Mouse (Mus musculus) monocyte, adult 2 months (primary cell): ENCODE results near the gene Vmn2r9.
"Not testable (repeated sequence)": the region's sequence is repeated elsewhere in the genome, so short reads cannot be mapped to it uniquely, and the experiment has no call there.

Experiments
- DNase-seq, 2 experiments: peaks; one replicate each; pipeline ENCODE4 v3.0.0; 2022; ENCODE audit warnings: low spot score in 2 of 2, low read depth in 1 of 2

The Vmn2r9 gene

DNA sequence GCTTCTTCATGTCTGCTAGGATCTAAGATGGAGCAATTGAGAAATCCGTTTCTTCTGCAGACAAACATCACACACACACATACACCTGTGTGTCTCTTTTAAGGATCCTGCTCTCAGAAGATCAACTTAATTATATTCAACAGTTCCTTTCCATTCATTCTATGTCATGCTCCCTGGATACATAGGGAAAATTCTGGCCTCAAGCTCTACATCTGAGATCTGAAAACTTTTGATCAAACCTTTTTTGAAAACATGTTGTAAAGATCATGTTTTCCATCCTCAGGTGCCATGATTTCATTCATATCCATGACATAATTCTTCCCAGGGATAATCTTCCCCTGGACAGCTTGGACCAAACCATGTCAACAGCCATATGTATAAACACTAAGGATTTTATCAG is at the start of gene Vmn2r9:
Gene Vmn2r9 (minus strand): TSS at position 101 of the 400 bp plus-strand sequence.
- DNase-seq, result not testable (repeated sequence)

DNA sequence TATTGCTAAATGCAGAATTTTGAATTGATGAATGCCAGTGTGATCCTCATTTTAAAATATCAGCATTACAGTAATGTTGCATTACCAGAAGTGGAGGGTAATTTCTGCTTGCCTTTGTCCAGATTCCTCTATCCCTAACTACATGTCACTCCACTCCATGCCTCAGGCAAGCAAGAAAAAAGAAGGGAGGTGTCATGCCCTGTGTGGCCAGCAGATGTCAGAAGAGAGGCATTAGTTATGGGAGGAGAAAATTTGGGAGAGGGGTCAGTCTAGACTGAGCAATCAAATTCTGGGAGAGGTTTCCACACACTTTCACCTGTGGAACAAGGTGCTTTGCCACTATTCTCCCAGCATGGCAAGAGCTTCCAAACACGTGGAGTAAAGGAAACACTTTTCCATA is 14.3 kb upstream of the Vmn2r9 start:
- not testable (repeated sequence) for DNase-seq

DNA sequence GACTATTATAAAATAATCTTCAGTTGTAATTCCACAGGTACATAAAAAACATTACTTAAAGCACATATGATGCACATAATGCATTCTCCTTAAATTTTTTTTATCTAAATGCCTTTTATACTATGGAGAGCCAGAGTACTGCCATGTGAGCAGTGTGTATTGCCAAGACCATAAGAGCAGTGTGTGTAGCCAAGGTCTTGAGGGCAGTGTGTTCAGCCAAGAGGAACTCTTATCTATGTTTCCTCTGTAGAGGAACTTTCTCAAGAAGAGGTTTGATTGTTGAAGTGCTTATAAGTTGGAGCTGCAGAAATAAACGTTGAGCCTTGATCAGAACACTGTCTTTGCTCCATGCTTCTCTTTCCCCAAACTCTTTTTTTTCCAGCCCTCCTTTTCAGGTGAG is 2.9 kb downstream of the Vmn2r9 start:
- DNase-seq, result no peak

- DNase-seq, result no peak
Observed at GRCm38 (mm10) chr5:108836156-108836555, 16.2 kb downstream of the Vmn2r9 start.

DNA sequence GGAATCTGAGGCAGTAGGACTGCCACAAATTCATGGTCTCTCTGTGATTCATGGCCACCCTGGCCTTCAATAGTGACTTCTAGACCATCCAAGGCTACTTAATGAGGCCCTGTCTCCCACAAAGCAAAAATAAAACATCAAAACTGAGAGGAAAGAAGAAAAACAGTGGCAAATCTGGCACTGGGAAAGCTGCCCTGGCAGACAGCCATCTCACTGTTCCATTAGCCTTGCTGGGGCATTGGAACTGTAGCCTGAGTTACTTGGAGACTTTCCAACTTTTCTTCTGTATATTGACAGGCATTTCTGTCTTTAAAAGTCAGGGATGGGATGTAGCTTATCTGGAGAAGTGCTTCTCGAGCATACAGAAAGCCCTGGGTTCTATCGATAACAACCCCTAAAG is 29.1 kb downstream of the Vmn2r9 start:
- DNase-seq, result no peak

- DNase-seq, result not testable (repeated sequence)
Observed at GRCm38 (mm10) chr5:108808750-108809149, 43.7 kb downstream of the Vmn2r9 start, which contains the start of gene Vmn2r8. Gene Vmn2r8, minus strand, starts transcription at chr5:108808850.

DNA sequence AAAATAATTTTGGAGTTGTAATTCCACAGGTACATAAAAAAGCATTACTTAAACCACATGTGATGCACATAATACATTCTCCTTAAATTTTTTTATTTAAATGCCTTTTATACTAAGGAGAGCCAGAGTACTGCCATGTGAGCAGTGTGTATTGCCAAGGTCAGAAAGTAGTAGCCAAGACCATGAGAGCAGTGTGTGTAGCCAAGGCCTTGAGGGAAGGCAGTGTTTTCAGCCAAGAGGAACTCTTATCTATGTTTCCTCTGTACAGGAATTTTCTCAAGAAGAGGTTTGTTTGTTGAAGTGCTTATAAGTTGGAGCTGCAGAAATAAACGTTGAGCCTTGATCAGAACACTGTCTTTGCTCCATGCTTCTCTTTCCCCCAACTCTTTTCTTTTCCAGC is 48.8 kb downstream of the Vmn2r9 start:
- no peak for DNase-seq

- not testable (repeated sequence) for DNase-seq
Observed at GRCm38 (mm10) chr5:108795263-108795662, 57.1 kb downstream of the Vmn2r9 start, which contains the start of gene Tmed11. Gene Tmed11, minus strand, starts transcription at chr5:108795363.

DNA sequence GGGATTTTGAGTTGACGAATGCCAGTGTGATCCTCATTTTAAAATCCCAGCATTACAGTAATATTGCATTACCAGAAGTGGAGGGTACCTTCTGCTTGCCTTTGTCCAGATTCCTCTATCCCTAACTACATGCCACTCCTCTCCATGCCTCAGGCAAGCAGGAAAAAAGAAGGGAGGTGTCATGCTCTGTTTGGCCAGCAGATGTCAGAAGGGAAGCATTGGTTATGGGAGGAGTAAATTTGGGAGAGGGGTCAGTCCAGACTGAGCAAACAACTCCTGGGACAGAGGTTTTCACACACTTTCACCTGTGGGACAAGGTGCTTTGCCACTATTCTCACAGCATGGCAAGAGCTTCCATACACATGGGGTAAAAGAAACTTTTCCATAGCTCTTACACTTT is 62.0 kb downstream of the Vmn2r9 start:
- DNase-seq, result not testable (repeated sequence)
